Mouse (Mus musculus): ENCODE results near the gene Oas1c. TPM values are rescaled to one million over a fixed set of nuclear protein-coding genes. Genes with fewer than 3 reads are reported as not detected.
"Not testable (repeated sequence)": the region's sequence is repeated elsewhere in the genome, so short reads cannot be mapped to it uniquely, and the experiment has no call there.

Oas1c gene
- polyA plus RNA-seq, 1 experiment from 2014 or later = 0.29 TPM

GRCm38 (mm10) chr5:120815949-120816348 lies 3.6 kb upstream of the Oas1c start:
- H3K27ac ChIP-seq (replicated peaks) = no peak overlapping the region
- no peak overlapping the region for H3K4me3 ChIP-seq
- 57% methylated on average over 3 of the region's 3 CpGs for WGBS
- peaks cover 16% of the 10 kb centered on the region for H3K9me3 ChIP-seq
- H3K4me1 ChIP-seq = peaks cover 12% of the 10 kb centered on the region; the same call in 1 of the 2 replicates
- no peak overlapping the region for H3K9ac ChIP-seq
- no peaks in the 10 kb centered on the region for H3K36me3 ChIP-seq
- H3K4me2 ChIP-seq = no peak overlapping the region
- H3K27me3 ChIP-seq (replicated peaks) = 0 out of 2 replicates have a peak, but pooled peaks cover 3% of the 10 kb centered on the region
- ATAC-seq (ENCODE audit: extremely low read depth, insufficient number of reproducible peaks, low FRiP score, low TSS enrichment) = no peak

GRCm38 (mm10) chr5:120813023-120813422 lies 709 bp upstream of the Oas1c start:
- no peaks in the 10 kb centered on the region for H3K36me3 ChIP-seq
- H3K9me3 ChIP-seq = no peaks in the 10 kb centered on the region
- no peak for ATAC-seq (ENCODE audit: extremely low read depth, insufficient number of reproducible peaks, low FRiP score, low TSS enrichment)
- H3K4me3 ChIP-seq = peak overlapping the region; percentile 54
- H3K9ac ChIP-seq = peak overlapping the region; percentile 75
- peaks cover 12% of the 10 kb centered on the region; the same call in 1 of the 2 replicates for H3K4me1 ChIP-seq
- H3K27me3 ChIP-seq (replicated peaks) = peaks cover 3% of the 10 kb centered on the region; the same call in 1 of the 2 replicates
- H3K27ac ChIP-seq (replicated peaks) = no peak overlapping the region
- H3K4me2 ChIP-seq = peak overlapping the region; percentile 73
- 65% methylated on average over 6 of the region's 6 CpGs for WGBS

- Histone ChIP-seq H3K27ac (replicated peaks) (no peak overlapping the region), H3K4me1 (peaks cover 12% of the 10 kb centered on the region; the same call in 1 of the 2 replicates), H3K27me3 (replicated peaks) (peaks cover 6% of the 10 kb centered on the region), H3K36me3 (no peaks in the 10 kb centered on the region), H3K4me3 (no peak overlapping the region), H3K4me2 (no peak overlapping the region), H3K9ac (no peak overlapping the region), H3K9me3 (no peaks in the 10 kb centered on the region)
- 30% methylated on average over 6 of the region's 6 CpGs for WGBS
- no peak for ATAC-seq (ENCODE audit: extremely low read depth, insufficient number of reproducible peaks, low FRiP score, low TSS enrichment)
Observed at GRCm38 (mm10) chr5:120809171-120809570, 3.1 kb downstream of the Oas1c start.

- Histone ChIP-seq H3K4me1 (no peaks in the 10 kb centered on the region), H3K27ac (replicated peaks) (no peak overlapping the region), H3K4me3 (no peak overlapping the region), H3K36me3 (no peaks in the 10 kb centered on the region), H3K9me3 (no peaks in the 10 kb centered on the region), H3K9ac (no peak overlapping the region), H3K27me3 (replicated peaks) (peaks cover 32% of the 10 kb centered on the region), H3K4me2 (no peak overlapping the region)
- no peak for ATAC-seq (ENCODE audit: extremely low read depth, insufficient number of reproducible peaks, low FRiP score, low TSS enrichment)
- WGBS = 76% methylated on average over 1 of the region's 1 CpGs
Observed at GRCm38 (mm10) chr5:120806458-120806857, 5.9 kb downstream of the Oas1c start.

- no peaks in the 10 kb centered on the region for H3K9me3 ChIP-seq
- no peak overlapping the region for H3K4me2 ChIP-seq
- 55% methylated on average over 2 of the region's 2 CpGs for WGBS
- no peak overlapping the region for H3K9ac ChIP-seq
- H3K27me3 ChIP-seq (replicated peaks) = peaks cover 57% of the 10 kb centered on the region
- H3K4me3 ChIP-seq = no peak overlapping the region
- H3K27ac ChIP-seq (replicated peaks) = no peak overlapping the region
- no peaks in the 10 kb centered on the region for H3K36me3 ChIP-seq
- ATAC-seq (ENCODE audit: extremely low read depth, insufficient number of reproducible peaks, low FRiP score, low TSS enrichment) = no peak
- no peaks in the 10 kb centered on the region for H3K4me1 ChIP-seq
Observed at GRCm38 (mm10) chr5:120803596-120803995, 8.7 kb downstream of the Oas1c start.

GRCm38 (mm10) chr5:120798943-120799342 lies 13.4 kb downstream of the Oas1c start:
- H3K27ac ChIP-seq (replicated peaks); H3K4me1 ChIP-seq; H3K36me3 ChIP-seq; H3K4me3 ChIP-seq; H3K9me3 ChIP-seq; ATAC-seq (ENCODE audit: extremely low read depth, insufficient number of reproducible peaks, low FRiP score, low TSS enrichment); H3K9ac ChIP-seq; H3K4me2 ChIP-seq: not testable (repeated sequence)
- 57% methylated on average over 2 of the region's 2 CpGs for WGBS
- peaks cover 67% of the 10 kb centered on the region for H3K27me3 ChIP-seq (replicated peaks)

- H3K4me1 ChIP-seq; H3K4me3 ChIP-seq; H3K36me3 ChIP-seq; H3K4me2 ChIP-seq; H3K9ac ChIP-seq; H3K9me3 ChIP-seq; H3K27ac ChIP-seq (replicated peaks); ATAC-seq (ENCODE audit: extremely low read depth, insufficient number of reproducible peaks, low FRiP score, low TSS enrichment): not testable (repeated sequence)
- H3K27me3 ChIP-seq (replicated peaks) = peaks cover 60% of the 10 kb centered on the region
- WGBS = 44% methylated on average over 5 of the region's 5 CpGs
Observed at GRCm38 (mm10) chr5:120798147-120798546, 14.2 kb downstream of the Oas1c start.

- not testable (repeated sequence) for H3K4me1 ChIP-seq; H3K4me2 ChIP-seq; ATAC-seq (ENCODE audit: extremely low read depth, insufficient number of reproducible peaks, low FRiP score, low TSS enrichment); H3K27ac ChIP-seq (replicated peaks); H3K4me3 ChIP-seq; H3K9me3 ChIP-seq; H3K9ac ChIP-seq; H3K36me3 ChIP-seq
- H3K27me3 ChIP-seq (replicated peaks) = peaks cover 48% of the 10 kb centered on the region
- WGBS = 66% methylated on average over 9 of the region's 9 CpGs
Observed at GRCm38 (mm10) chr5:120795480-120796034, 16.8 kb downstream of the Oas1c start, which contains the start of gene Oas1e. Oas1e (minus strand) TSS chr5:120795530.

- H3K4me1 ChIP-seq = no peaks in the 10 kb centered on the region
- WGBS = 30% methylated on average over 2 of the region's 2 CpGs
- H3K9me3 ChIP-seq = no peaks in the 10 kb centered on the region
- no peaks in the 10 kb centered on the region for H3K36me3 ChIP-seq
- no peak overlapping the region for H3K27ac ChIP-seq (replicated peaks)
- no peak overlapping the region for H3K9ac ChIP-seq
- no peak overlapping the region for H3K4me3 ChIP-seq
- no peak overlapping the region for H3K4me2 ChIP-seq
- peaks cover 56% of the 10 kb centered on the region for H3K27me3 ChIP-seq (replicated peaks)
- no peak for ATAC-seq (ENCODE audit: extremely low read depth, insufficient number of reproducible peaks, low FRiP score, low TSS enrichment)
Observed at GRCm38 (mm10) chr5:120793043-120793442, 19.3 kb downstream of the Oas1c start.

GRCm38 (mm10) chr5:120787042-120787441 lies 25.3 kb downstream of the Oas1c start:
- Histone ChIP-seq H3K9me3 (no peaks in the 10 kb centered on the region), H3K27me3 (replicated peaks) (peaks cover 58% of the 10 kb centered on the region), H3K4me1 (no peaks in the 10 kb centered on the region), H3K9ac (no peak overlapping the region), H3K4me3 (no peak overlapping the region), H3K36me3 (no peaks in the 10 kb centered on the region), H3K27ac (replicated peaks) (no peak overlapping the region), H3K4me2 (no peak overlapping the region)
- ATAC-seq (ENCODE audit: extremely low read depth, insufficient number of reproducible peaks, low FRiP score, low TSS enrichment) = no peak
- WGBS = 60% methylated on average over 3 of the region's 3 CpGs

- no peaks in the 10 kb centered on the region for H3K9me3 ChIP-seq
- H3K4me2 ChIP-seq = no peak overlapping the region
- H3K4me3 ChIP-seq = no peak overlapping the region
- H3K9ac ChIP-seq = no peak overlapping the region
- H3K36me3 ChIP-seq = no peaks in the 10 kb centered on the region
- ATAC-seq (ENCODE audit: extremely low read depth, insufficient number of reproducible peaks, low FRiP score, low TSS enrichment) = no peak
- 72% methylated on average over 2 of the region's 2 CpGs for WGBS
- peaks cover 23% of the 10 kb centered on the region for H3K27me3 ChIP-seq (replicated peaks)
- no peak overlapping the region for H3K27ac ChIP-seq (replicated peaks)
- H3K4me1 ChIP-seq = peaks cover 21% of the 10 kb centered on the region
Observed at GRCm38 (mm10) chr5:120782446-120782845, 29.9 kb downstream of the Oas1c start.

GRCm38 (mm10) chr5:120781646-120782045 lies 30.7 kb downstream of the Oas1c start:
- H3K27ac ChIP-seq (replicated peaks) = no peak overlapping the region
- no peaks in the 10 kb centered on the region for H3K36me3 ChIP-seq
- ATAC-seq (ENCODE audit: extremely low read depth, insufficient number of reproducible peaks, low FRiP score, low TSS enrichment) = no peak
- no peaks in the 10 kb centered on the region for H3K9me3 ChIP-seq
- H3K4me2 ChIP-seq = no peak overlapping the region
- peaks cover 22% of the 10 kb centered on the region for H3K4me1 ChIP-seq
- H3K9ac ChIP-seq = no peak overlapping the region
- peaks cover 15% of the 10 kb centered on the region for H3K27me3 ChIP-seq (replicated peaks)
- 100% methylated on average over 1 of the region's 1 CpGs for WGBS
- H3K4me3 ChIP-seq = no peak overlapping the region
